Mouse (Mus musculus): ENCODE measurements around the gene Mpzl3. TPM values are rescaled to one million over a fixed set of nuclear protein-coding genes. Genes with fewer than 3 reads are reported as not detected.
"Not testable (repeated sequence)": the region's sequence is repeated elsewhere in the genome, so short reads cannot be mapped to it uniquely, and the experiment has no call there.

Mpzl3 gene
- polyA plus RNA-seq, 1 experiment from 2014 or later: 3.1 TPM

DNA sequence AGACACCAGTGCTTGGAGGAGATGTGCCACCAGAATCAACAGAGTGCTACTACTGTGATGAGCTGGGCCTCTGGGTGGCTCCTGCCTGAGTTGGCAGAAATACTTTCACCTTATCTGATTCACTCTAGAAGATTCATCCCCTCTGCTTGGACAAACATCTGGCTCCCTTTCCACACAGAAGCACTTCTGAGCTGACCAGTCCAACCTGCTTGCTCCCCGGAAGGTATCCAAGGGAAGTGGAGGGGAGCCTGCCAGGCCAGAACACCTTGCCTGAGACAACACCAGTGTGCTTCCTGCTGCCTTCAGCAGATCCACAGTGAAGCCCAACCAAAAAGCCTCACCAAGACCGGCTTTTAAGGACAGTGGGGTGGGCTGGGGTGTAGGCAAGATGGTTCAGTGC, 30.8 kb upstream of the Mpzl3 start:
- POLR2A ChIA-PET: no interaction called here
- no peak for TF ChIP-seq CTCF (IDR thresholded peaks at IDR 0.05)
- in situ Hi-C loops (cut with MboI; ENCODE audit: low pct_unique_long_range_greater_than_20kb): no loop called here
- ATAC-seq (no peak), DNase-seq (ENCODE audit: low read depth, low spot score) (no peak)
- H3K27me3 ChIP-seq: peaks cover 41% of the 10 kb centered on the region
- CTCF ChIA-PET: interaction anchor here (1.7 kb wide), 1 partner anchor 27 kb away, joined by 6 read pairs; no protein-coding TSS in a partner anchor

GRCm38 (mm10) chr9:45027376-45027775, 27.6 kb upstream of the Mpzl3 start:
- TF ChIP-seq CTCF (IDR thresholded peaks at IDR 0.05): no peak
- peaks cover 31% of the 10 kb centered on the region for H3K27me3 ChIP-seq
- POLR2A ChIA-PET: no interaction called here
- in situ Hi-C loops (cut with MboI; ENCODE audit: low pct_unique_long_range_greater_than_20kb): no loop called here
- ATAC-seq: no peak
- CTCF ChIA-PET: no interaction called here
- DNase-seq (ENCODE audit: low read depth, low spot score): no peak

DNA sequence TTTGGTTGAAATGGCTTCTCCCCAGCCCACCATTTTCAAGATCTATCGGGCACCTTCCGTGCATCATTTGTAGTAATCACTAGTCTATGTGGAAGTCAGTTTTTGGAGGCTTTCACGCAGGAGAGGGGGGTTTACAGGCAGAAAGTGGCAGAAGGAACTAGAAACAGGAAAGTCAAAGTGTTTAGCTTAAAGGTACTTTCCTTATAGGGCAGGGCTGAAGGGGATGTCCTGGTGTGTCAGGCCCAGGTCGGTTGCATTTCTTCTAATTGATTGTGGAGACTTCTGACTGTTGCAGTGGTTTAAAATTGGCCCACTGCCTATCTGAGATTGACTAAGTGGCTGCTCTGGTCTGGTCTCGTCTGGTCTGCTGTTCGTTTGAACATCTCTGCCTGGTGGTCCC, 24.6 kb upstream of the Mpzl3 start:
- no peak for TF ChIP-seq CTCF (IDR thresholded peaks at IDR 0.05)
- ChIA-PET POLR2A (interaction anchor here (0.5 kb wide), 1 partner anchor 232 kb away, joined by 4 read pairs; no protein-coding TSS in a partner anchor), CTCF (no interaction called here)
- peaks cover 52% of the 10 kb centered on the region for H3K27me3 ChIP-seq
- in situ Hi-C loops (cut with MboI; ENCODE audit: low pct_unique_long_range_greater_than_20kb): no loop called here
- no peak for ATAC-seq
- DNase-seq (ENCODE audit: low read depth, low spot score): no peak

DNA sequence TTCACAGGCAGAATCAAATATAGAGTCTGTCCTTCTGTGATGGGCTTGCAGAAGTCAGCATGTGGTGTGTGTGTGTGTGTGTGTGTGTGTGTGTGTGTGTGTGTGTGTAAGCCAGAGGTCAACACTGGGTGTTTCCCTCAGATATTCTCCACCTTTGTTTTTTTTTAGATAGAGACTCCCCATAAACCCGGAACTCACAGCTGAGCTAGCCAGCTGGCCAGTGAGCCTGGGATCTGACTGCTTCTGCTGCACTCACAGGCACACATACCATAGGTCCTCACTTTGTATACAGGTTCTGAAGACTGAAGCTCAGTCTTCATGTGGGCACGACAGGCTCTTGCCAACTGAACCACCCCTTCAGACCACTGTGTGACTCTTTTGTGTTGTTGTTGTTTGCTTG, 22.7 kb upstream of the Mpzl3 start:
- CTCF ChIA-PET: no interaction called here
- no peak for ATAC-seq
- no peak for DNase-seq (ENCODE audit: low read depth, low spot score)
- H3K27me3 ChIP-seq: peaks cover 54% of the 10 kb centered on the region
- POLR2A ChIA-PET: no interaction called here
- no peak for TF ChIP-seq CTCF (IDR thresholded peaks at IDR 0.05)
- in situ Hi-C loops (cut with MboI; ENCODE audit: low pct_unique_long_range_greater_than_20kb): no loop called here

GRCm38 (mm10) chr9:45034526-45034925, 20.5 kb upstream of the Mpzl3 start:
- in situ Hi-C loops (cut with MboI; ENCODE audit: low pct_unique_long_range_greater_than_20kb): no loop called here
- DNase-seq (ENCODE audit: low read depth, low spot score) (no peak), ATAC-seq (no peak)
- peaks cover 53% of the 10 kb centered on the region for H3K27me3 ChIP-seq
- TF ChIP-seq CTCF (IDR thresholded peaks at IDR 0.05): no peak
- ChIA-PET POLR2A (no interaction called here), CTCF (no interaction called here)

DNA sequence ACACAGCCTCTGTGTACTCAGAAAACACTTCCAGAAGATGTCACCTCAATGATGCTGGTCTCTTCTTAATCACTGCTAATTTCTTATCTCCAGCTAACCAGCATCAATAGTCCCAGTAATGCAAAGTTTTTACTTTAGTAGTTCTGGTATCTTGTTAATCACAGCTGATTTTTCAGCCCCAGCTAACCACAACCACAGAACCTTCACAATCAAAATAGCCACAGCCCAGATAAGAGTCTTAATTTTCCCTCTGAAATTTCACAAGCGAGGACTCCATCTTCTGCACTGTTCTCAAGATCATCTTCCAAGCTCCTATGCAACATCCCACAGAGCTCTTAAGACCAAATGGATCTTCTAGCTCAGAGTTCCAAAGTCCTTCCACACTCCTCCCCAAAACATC, 17.2 kb upstream of the Mpzl3 start:
- ATAC-seq; POLR2A ChIA-PET; in situ Hi-C loops (cut with MboI; ENCODE audit: low pct_unique_long_range_greater_than_20kb); DNase-seq (ENCODE audit: low read depth, low spot score): not testable (repeated sequence)
- CTCF ChIA-PET: interaction anchor here (1.0 to 1.1 kb wide), 2 partner anchors 10 to 15 kb away, joined by 3 read pairs; no protein-coding TSS in a partner anchor
- H3K27me3 ChIP-seq: peaks cover 68% of the 10 kb centered on the region

- H3K27me3 ChIP-seq: peaks cover 68% of the 10 kb centered on the region
- in situ Hi-C loops (cut with MboI; ENCODE audit: low pct_unique_long_range_greater_than_20kb): no loop called here
- POLR2A ChIA-PET: no interaction called here
- CTCF ChIA-PET: no interaction called here
- DNase-seq (ENCODE audit: low read depth, low spot score) (no peak), ATAC-seq (no peak)
- TF ChIP-seq CTCF (IDR thresholded peaks at IDR 0.05): no peak
Observed at GRCm38 (mm10) chr9:45039499-45039898, 15.5 kb upstream of the Mpzl3 start, which contains the start of gene Mpzl2. Gene Mpzl2, plus strand, starts transcription at chr9:45039799.

GRCm38 (mm10) chr9:45040066-45040845, 14.7 kb upstream of the Mpzl3 start:
- H3K27me3 ChIP-seq: peaks cover 68% of the 10 kb centered on the region
- ChIA-PET POLR2A (no interaction called here), CTCF (no interaction called here)
- TF ChIP-seq CTCF (IDR thresholded peaks at IDR 0.05): no peak
- in situ Hi-C loops (cut with MboI; ENCODE audit: low pct_unique_long_range_greater_than_20kb): no loop called here
- ATAC-seq (no peak), DNase-seq (ENCODE audit: low read depth, low spot score) (no peak)

- in situ Hi-C loops (cut with MboI; ENCODE audit: low pct_unique_long_range_greater_than_20kb): no loop called here
- DNase-seq (ENCODE audit: low read depth, low spot score) (no peak), ATAC-seq (no peak)
- POLR2A ChIA-PET: no interaction called here
- H3K27me3 ChIP-seq: peaks cover 66% of the 10 kb centered on the region
- TF ChIP-seq CTCF (IDR thresholded peaks at IDR 0.05): no peak
- CTCF ChIA-PET: no interaction called here
Observed at GRCm38 (mm10) chr9:45041131-45041838, 13.7 kb upstream of the Mpzl3 start.

DNA sequence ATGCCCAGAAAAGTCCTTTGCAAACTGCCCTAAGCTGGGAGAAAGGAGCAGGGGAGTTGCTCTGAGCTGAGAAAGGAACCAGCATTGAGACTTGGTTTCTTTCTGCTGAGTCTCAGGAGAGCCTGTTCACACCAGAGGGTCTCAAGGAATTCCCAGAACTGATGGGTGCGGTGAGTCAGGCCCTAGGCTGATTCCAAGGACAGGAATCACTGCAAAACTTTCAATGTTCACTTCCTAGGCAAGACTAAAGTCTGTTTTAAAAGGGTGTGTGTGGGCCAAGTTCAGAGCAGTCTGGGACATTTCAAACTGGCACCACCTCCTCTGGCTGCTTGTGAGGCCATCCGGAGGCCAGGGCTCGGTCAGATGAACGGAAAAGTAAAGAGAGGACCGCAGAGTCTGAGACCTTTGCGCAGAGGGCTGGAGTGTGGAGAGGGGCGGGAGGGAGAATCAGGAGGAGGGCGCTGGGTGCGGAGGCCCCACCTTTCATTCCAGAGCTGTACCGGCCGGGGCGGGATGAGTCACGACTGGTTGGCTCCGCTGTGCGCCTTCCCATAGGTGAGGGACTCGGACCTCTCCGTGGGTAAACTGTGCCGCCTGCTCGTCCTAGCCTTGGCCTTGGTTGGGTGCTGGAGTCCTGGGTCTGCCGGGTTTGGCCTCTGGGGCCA, 12.8 kb upstream of the Mpzl3 start:
- POLR2A ChIA-PET: no interaction called here
- CTCF ChIA-PET: no interaction called here
- H3K27me3 ChIP-seq: peaks cover 71% of the 10 kb centered on the region
- in situ Hi-C loops (cut with MboI; ENCODE audit: low pct_unique_long_range_greater_than_20kb): no loop called here
- ATAC-seq (no peak), DNase-seq (ENCODE audit: low read depth, low spot score) (no peak)
- no peak for TF ChIP-seq CTCF (IDR thresholded peaks at IDR 0.05)

DNA sequence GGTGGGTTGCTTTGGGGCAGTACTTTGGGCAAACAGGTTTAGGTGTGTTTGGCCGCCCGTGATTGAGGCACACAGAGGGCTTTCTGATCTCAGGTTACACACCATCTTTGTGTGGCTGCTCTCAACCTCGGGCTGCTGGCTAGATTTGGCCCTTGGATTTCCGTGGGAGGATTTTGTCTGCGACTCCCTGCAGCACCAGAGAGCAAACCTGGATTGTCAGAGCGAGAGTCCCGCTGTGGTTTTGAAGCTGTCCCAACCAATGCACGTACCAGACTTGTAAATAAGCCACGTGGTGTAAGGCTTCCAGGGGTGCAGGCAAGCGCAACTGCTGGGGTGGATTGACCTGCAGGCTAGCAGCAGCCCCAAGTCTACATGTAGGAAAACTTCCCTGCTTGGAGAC, 12.0 kb upstream of the Mpzl3 start:
- POLR2A ChIA-PET: no interaction called here
- CTCF ChIA-PET: no interaction called here
- in situ Hi-C loops (cut with MboI; ENCODE audit: low pct_unique_long_range_greater_than_20kb): no loop called here
- peaks cover 71% of the 10 kb centered on the region for H3K27me3 ChIP-seq
- ATAC-seq (no peak), DNase-seq (ENCODE audit: low read depth, low spot score) (no peak)
- TF ChIP-seq CTCF (IDR thresholded peaks at IDR 0.05): no peak
